Comparison of ENCODE assay signal across 28 mouse cellular contexts in the genomic region with DNA sequence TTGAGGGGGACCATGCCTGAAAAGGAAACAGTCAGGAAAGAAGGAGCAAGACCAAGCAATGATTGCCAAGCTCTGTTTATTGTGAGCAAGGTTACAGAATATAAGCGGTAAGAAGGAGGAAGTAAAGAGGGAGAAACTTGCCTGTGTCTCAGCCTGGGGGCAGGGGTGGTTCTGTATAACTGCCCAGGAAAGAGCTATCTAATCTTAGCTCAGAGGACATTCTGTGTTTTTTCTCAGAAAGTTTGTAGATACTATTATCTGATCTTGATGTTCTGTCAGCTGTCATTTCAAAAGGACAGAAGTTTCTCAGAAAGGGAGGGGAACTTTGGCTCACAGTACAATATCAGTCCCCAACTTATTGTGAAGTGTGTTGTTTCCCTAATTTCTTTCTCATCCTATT. TPM values are rescaled to one million over a fixed set of nuclear protein-coding genes. Genes with fewer than 3 reads are reported as not detected.
"Had no signal": no experiment of that assay in that cellular context is flagged by ENCODE, and none has a peak within 500 bp of the region (broad histone marks: within the 10 kb centered on the region; RNA-seq: fewer than 3 reads in every experiment).

No protein-coding gene starts in this region.

- H3K4me1 ChIP-seq: liver, embryonic 15.5 days; lung, embryonic 15.5 days; midbrain, embryonic 10.5 days; midbrain, embryonic 12.5 days; neural tube, embryonic 12.5 days had no signal

- H3K36me3 ChIP-seq: liver, embryonic 15.5 days; lung, embryonic 15.5 days; midbrain, embryonic 10.5 days; midbrain, embryonic 12.5 days; neural tube, embryonic 12.5 days had no signal

- ATAC-seq: liver, postnatal 0 days; lung, postnatal 0 days; midbrain, embryonic 16.5 days had no signal

- H3K4me2 ChIP-seq: liver, embryonic 15.5 days; lung, embryonic 15.5 days; midbrain, embryonic 12.5 days; neural tube, embryonic 12.5 days had no signal

- H3K27me3 ChIP-seq: liver, embryonic 15.5 days; lung, embryonic 15.5 days; midbrain, embryonic 12.5 days; neural tube, embryonic 12.5 days had no signal

- H3K9me3 ChIP-seq: liver, embryonic 15.5 days had no signal

- DNase-seq: liver, postnatal 0 days; lung, adult 2 months; lung, postnatal 4 days; midbrain, embryonic 14.5 days; retina, postnatal 1 day; right cerebral cortex, adult 18-20 months; right cerebral cortex, postnatal 25 days; right cerebral cortex, postnatal 4 days; spleen, adult 18-20 months; thymus, adult 18-20 months; thymus, postnatal 14 days; thymus, postnatal 4 days had no signal

- H3K9ac ChIP-seq: liver, embryonic 15.5 days; liver, postnatal 0 days; lung, embryonic 15.5 days; midbrain, embryonic 12.5 days; neural tube, embryonic 12.5 days had no signal

- H3K4me3 ChIP-seq: liver, embryonic 15.5 days; lung, embryonic 15.5 days; midbrain, embryonic 10.5 days; midbrain, embryonic 12.5 days; myocyte; neural tube, embryonic 12.5 days had no signal

- H3K27ac ChIP-seq: liver, embryonic 15.5 days; lung, embryonic 15.5 days; midbrain, embryonic 10.5 days; midbrain, embryonic 12.5 days; neural tube, embryonic 12.5 days had no signal

RNA-seq across cellular contexts. Expression of gene Vmn2r102, which starts 30.8 kb away (rescaled TPM):
- total RNA-seq: megakaryocyte, adult 5-6 weeks; megakaryocyte-erythroid progenitor cell, adult 5-6 weeks had no signal
- polyA plus RNA-seq: liver, embryonic 15.5 days; liver, postnatal 0 days; lung, adult 2 months; lung, embryonic 15.5 days; lung, postnatal 0 days; midbrain, embryonic 10.5 days; midbrain, embryonic 12.5 days; midbrain, embryonic 14.5 days; midbrain, embryonic 16.5 days; myocyte; neural tube, embryonic 12.5 days; neural tube, embryonic 14.5 days; small intestine, adult 2 months; stomach, embryonic 14.5 days; stomach, embryonic 16.5 days; thymus, postnatal 0 days; urinary bladder, adult 2 months had no signal

RNA-seq across cellular contexts. Expression of gene Vmn2r101, which starts 52.3 kb away (rescaled TPM):
- total RNA-seq: megakaryocyte-erythroid progenitor cell, adult 5-6 weeks had no signal
- polyA plus RNA-seq: liver, embryonic 15.5 days; liver, postnatal 0 days; lung, adult 2 months; lung, embryonic 15.5 days; lung, postnatal 0 days; midbrain, embryonic 10.5 days; midbrain, embryonic 12.5 days; midbrain, embryonic 14.5 days; midbrain, embryonic 16.5 days; myocyte; neural tube, embryonic 12.5 days; neural tube, embryonic 14.5 days; small intestine, adult 2 months; stomach, embryonic 14.5 days; stomach, embryonic 16.5 days; thymus, postnatal 0 days; urinary bladder, adult 2 months had no signal
